Mouse (Mus musculus): ENCODE measurements at regions not wholly inside any gene's neighbourhood (a gene's known extent, or its start where the extent isn't known, plus 50 kb on each side); places are given as distances from the start of the nearest gene placed in this dataset.
"Not testable (repeated sequence)": the region's sequence is repeated elsewhere in the genome, so short reads cannot be mapped to it uniquely, and the experiment has no call there.

DNA sequence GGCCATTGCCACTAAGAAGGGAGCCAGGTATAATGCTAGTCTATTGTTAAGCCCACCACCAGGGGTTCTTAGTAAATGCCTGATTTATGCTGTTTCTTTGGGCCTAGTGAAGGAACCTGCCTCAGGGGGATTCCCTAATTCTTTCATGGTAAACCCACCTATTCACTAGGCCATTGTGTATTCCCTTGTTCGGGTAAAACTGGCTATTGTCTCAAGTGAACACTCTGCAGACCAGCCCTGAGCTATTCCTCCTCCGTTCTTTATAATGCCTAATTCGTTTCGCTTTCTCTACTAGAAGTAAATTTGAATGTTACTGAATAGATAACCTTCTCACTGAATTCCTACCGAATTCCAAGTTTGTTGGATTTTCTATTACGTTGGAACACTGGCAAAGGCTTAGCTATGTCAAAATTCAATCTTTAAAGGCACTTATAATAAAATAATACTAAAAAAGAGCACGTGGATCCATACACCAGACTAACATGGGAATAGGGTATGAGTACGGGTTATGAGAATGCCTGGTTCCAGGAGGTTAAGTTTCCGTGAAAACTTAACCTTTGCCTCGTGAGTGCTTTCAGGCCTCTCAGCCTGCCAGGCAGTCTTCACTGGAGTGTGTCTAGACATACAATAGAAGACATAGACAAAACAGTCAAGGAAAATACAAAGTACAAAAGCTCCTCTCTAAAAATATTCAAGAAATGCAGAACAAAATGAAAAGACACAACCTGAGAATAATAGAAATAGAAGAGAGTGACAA, 536.8 kb upstream of the Cntn5 start:
- H3K4me3 ChIP-seq (replicated peaks; ENCODE audit: low read length); H3K27me3 ChIP-seq (ENCODE audit: control insufficient read depth, insufficient read depth, low read length); ATAC-seq (ENCODE audit: low FRiP score); DNase-seq (ENCODE audit: low spot score); H3K4me2 ChIP-seq (replicated peaks); H3K4me1 ChIP-seq (replicated peaks; ENCODE audit: control insufficient read depth, insufficient read depth, low read length); H3K36me3 ChIP-seq (replicated peaks; ENCODE audit: control insufficient read depth, insufficient read depth); H3K9me3 ChIP-seq (ENCODE audit: control insufficient read depth, low read length); H3K27ac ChIP-seq; H3K9ac ChIP-seq: not testable (repeated sequence)
- WGBS, result 32% methylated on average over 10 of the region's 10 CpGs

DNA sequence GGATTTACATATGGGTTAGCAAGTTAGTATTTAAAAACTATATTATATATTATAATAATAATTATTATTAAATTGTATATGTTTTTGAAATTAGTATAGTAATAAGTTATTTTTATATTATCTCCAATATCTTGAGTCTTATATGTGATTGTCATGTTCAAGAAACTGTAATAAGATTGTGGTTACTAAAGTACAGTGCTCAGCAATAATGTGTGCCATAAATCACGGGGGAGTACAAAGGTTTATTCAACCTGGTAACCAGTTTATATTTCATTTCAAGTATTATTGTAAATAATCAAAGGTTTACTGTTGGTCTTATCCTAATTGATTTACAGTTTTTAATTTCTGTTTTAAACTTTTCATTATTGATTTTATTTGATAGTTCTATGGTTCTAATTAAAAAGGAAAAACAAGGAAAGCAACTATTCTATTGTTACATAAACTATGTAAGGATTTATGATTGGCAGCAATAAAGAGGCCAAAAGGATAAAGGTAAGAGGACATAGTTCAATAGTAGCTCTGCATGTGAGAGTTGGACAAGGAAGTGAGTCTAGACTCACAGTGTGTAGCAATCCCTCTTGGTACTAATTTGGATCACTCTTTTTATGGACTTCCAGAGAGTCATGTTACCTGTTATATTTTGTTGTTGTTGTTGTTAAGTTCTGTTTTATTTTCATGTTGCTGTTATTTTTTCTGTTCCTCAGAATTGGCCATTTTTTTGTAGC, 532.0 kb upstream of the Cntn5 start:
- 90% methylated on average over 1 of the region's 1 CpGs for WGBS
- Histone ChIP-seq H3K4me1 (replicated peaks; ENCODE audit: control insufficient read depth, insufficient read depth, low read length) (no peaks in the 10 kb centered on the region), H3K27ac (no peak overlapping the region), H3K9me3 (ENCODE audit: control insufficient read depth, low read length) (no peaks in the 10 kb centered on the region), H3K4me2 (replicated peaks) (no peak overlapping the region), H3K36me3 (replicated peaks; ENCODE audit: control insufficient read depth, insufficient read depth) (no peaks in the 10 kb centered on the region), H3K9ac (no peak overlapping the region), H3K27me3 (ENCODE audit: control insufficient read depth, insufficient read depth, low read length) (no peaks in the 10 kb centered on the region), H3K4me3 (replicated peaks; ENCODE audit: low read length) (no peak overlapping the region)
- ATAC-seq (ENCODE audit: low FRiP score), result no peak
- no peak for DNase-seq (ENCODE audit: low spot score)

DNA sequence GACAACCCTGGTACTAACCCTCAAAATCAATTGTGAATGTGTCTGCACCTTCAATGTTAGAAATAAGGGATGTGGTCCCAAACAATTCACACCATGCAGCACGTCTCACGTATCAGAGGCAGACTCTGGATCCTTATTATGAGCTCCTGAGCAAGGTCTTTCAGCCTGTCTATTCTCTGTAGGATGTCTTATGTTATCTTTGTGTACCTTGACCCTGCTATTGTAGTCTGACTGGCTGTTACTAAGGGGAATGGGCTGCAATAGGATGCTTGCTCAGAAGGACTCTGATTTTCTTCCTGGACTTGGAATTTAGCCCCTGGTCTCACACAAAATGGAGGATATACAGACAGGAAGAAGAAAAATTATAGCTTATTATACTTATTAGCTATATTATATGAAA, 531.4 kb upstream of the Cntn5 start:
- Histone ChIP-seq H3K4me3 (replicated peaks; ENCODE audit: low read length) (no peak overlapping the region), H3K9me3 (ENCODE audit: control insufficient read depth, low read length) (no peaks in the 10 kb centered on the region), H3K27me3 (ENCODE audit: control insufficient read depth, insufficient read depth, low read length) (no peaks in the 10 kb centered on the region), H3K4me2 (replicated peaks) (no peak overlapping the region), H3K27ac (no peak overlapping the region), H3K4me1 (replicated peaks; ENCODE audit: control insufficient read depth, insufficient read depth, low read length) (no peaks in the 10 kb centered on the region), H3K36me3 (replicated peaks; ENCODE audit: control insufficient read depth, insufficient read depth) (no peaks in the 10 kb centered on the region), H3K9ac (no peak overlapping the region)
- WGBS, result 58% methylated on average over 2 of the region's 2 CpGs
- DNase-seq (ENCODE audit: low spot score) (no peak), ATAC-seq (ENCODE audit: low FRiP score) (no peak)

DNA sequence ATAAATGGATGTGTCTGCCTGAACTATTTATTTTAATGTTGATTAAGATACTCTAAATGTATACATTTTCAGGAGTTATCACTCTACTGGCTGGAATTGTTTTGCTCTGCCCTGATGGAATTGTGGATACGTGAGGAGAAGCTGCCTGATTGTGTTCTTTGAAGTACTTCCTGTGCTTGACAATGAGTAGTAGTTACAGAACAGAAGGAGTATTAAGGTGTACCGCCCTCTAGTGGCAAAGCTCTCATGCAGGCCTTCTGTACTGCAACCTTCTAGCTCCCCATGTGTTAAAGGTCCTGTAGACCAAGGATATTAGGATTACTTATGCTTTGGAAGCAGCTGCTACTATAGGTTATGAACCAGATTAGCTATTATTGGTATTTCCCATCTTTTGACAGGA, 530.4 kb upstream of the Cntn5 start:
- Histone ChIP-seq H3K9me3 (ENCODE audit: control insufficient read depth, low read length) (no peaks in the 10 kb centered on the region), H3K4me2 (replicated peaks) (no peak overlapping the region), H3K9ac (no peak overlapping the region), H3K27me3 (ENCODE audit: control insufficient read depth, insufficient read depth, low read length) (no peaks in the 10 kb centered on the region), H3K4me3 (replicated peaks; ENCODE audit: low read length) (no peak overlapping the region), H3K36me3 (replicated peaks; ENCODE audit: control insufficient read depth, insufficient read depth) (no peaks in the 10 kb centered on the region), H3K27ac (no peak overlapping the region), H3K4me1 (replicated peaks; ENCODE audit: control insufficient read depth, insufficient read depth, low read length) (no peaks in the 10 kb centered on the region)
- WGBS, result 25% methylated on average over 2 of the region's 2 CpGs
- DNase-seq (ENCODE audit: low spot score) (peak; percentile 39), ATAC-seq (ENCODE audit: low FRiP score) (no peak)

DNA sequence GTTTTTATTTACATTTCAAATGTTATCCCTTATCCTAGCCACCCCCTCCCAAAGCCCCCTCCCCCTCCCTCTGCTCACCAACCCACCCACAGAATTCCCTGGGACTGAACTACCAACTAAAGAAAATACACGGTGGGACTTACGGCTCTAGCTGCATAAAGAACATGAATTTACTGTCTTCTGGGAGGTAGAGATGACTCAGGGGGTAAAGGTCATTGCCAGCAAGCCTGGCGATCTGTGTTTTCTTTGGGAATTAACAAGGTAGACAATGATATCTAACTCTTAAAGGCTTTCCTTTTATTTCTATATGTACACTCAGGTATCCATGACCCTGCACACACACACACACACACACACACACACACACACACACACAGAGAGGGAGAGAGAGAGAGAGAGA, 521.9 kb upstream of the Cntn5 start:
- ATAC-seq (ENCODE audit: low FRiP score), result no peak
- Histone ChIP-seq H3K36me3 (replicated peaks; ENCODE audit: control insufficient read depth, insufficient read depth) (no peaks in the 10 kb centered on the region), H3K9me3 (ENCODE audit: control insufficient read depth, low read length) (no peaks in the 10 kb centered on the region), H3K9ac (no peak overlapping the region), H3K27me3 (ENCODE audit: control insufficient read depth, insufficient read depth, low read length) (no peaks in the 10 kb centered on the region), H3K4me2 (replicated peaks) (no peak overlapping the region), H3K27ac (no peak overlapping the region), H3K4me1 (replicated peaks; ENCODE audit: control insufficient read depth, insufficient read depth, low read length) (no peaks in the 10 kb centered on the region), H3K4me3 (replicated peaks; ENCODE audit: low read length) (no peak overlapping the region)
- no peak for DNase-seq (ENCODE audit: low spot score)
- 69% methylated on average over 3 of the region's 3 CpGs for WGBS

DNA sequence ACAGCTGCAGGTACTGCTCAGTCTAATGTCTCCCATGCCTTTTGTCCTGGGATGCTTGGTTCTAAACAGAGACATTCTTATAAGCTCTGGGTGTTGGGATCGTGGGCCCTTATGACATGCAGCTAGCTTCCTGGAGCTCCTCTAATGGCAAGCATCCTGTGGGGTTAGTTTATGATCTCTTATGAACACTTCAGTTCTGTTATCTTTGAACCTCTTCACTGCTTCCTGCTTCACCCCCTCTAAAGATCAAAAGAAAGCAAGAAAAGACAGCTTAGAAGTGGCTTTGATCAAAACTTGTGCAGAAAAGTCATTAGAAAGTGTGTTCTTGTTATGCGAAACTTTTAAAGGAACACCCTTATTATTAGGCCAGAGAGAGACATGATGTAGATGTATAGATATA, 492.3 kb upstream of the Cntn5 start:
- DNase-seq (ENCODE audit: low spot score), result no peak
- H3K9me3 ChIP-seq (ENCODE audit: control insufficient read depth, low read length), result no peaks in the 10 kb centered on the region
- H3K27me3 ChIP-seq (ENCODE audit: control insufficient read depth, insufficient read depth, low read length), result no peaks in the 10 kb centered on the region
- H3K36me3 ChIP-seq (replicated peaks; ENCODE audit: control insufficient read depth, insufficient read depth), result no peaks in the 10 kb centered on the region
- ATAC-seq (ENCODE audit: low FRiP score), result no peak
- no peaks in the 10 kb centered on the region for H3K4me1 ChIP-seq (replicated peaks; ENCODE audit: control insufficient read depth, insufficient read depth, low read length)
- WGBS, result 86% methylated on average over 2 of the region's 2 CpGs
- H3K9ac ChIP-seq, result no peak overlapping the region
- H3K27ac ChIP-seq, result no peak overlapping the region
- H3K4me3 ChIP-seq (replicated peaks; ENCODE audit: low read length), result no peak overlapping the region
- H3K4me2 ChIP-seq (replicated peaks), result no peak overlapping the region

DNA sequence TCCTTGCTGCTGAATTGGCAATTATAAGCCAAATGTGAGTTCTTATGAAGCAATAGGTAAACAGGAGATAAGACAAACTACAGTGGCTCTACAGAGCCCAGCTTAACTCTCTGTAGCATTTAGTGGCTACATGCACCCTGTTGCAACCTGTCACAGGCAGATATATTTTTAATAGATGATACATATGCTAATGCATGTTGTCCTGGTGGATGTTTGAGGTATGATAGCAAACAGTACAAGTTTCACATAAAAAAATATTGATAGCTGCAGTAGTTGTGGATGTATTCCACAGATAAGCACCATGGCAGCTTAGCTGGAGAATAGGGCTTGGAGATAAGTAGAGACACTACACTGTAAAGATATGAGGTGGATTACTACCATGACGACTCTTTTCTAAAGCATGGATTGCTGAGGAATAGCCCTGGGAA, 477.1 kb upstream of the Cntn5 start:
- no peaks in the 10 kb centered on the region for H3K4me1 ChIP-seq (replicated peaks; ENCODE audit: control insufficient read depth, insufficient read depth, low read length)
- H3K4me2 ChIP-seq (replicated peaks), result no peak overlapping the region
- 90% methylated on average over 1 of the region's 1 CpGs for WGBS
- ATAC-seq (ENCODE audit: low FRiP score) (no peak), DNase-seq (ENCODE audit: low spot score) (no peak)
- H3K9ac ChIP-seq, result no peak overlapping the region
- no peaks in the 10 kb centered on the region for H3K36me3 ChIP-seq (replicated peaks; ENCODE audit: control insufficient read depth, insufficient read depth)
- no peak overlapping the region for H3K27ac ChIP-seq
- no peaks in the 10 kb centered on the region for H3K9me3 ChIP-seq (ENCODE audit: control insufficient read depth, low read length)
- H3K4me3 ChIP-seq (replicated peaks; ENCODE audit: low read length), result no peak overlapping the region
- no peaks in the 10 kb centered on the region for H3K27me3 ChIP-seq (ENCODE audit: control insufficient read depth, insufficient read depth, low read length)

DNA sequence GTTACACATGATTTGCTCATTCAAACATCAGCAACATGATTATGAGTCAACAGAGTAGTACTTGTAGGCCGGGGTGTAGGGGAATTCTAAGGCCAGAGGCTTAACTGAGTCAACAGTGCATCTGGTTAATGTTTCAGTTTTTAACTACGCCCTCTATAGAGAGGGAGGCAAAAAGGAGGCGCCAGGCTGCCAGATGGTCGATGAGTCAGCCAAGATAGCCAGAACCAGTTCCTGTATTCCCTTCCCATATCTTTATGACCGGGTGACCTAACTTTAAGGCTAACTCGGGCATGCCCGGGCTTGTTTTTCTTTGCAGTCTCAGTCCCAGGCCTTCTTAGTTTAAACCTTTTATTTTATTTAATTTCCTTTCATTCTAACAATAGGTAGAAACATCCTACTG, 476.0 kb upstream of the Cntn5 start:
- ATAC-seq (ENCODE audit: low FRiP score), result no peak
- Histone ChIP-seq H3K9ac (no peak overlapping the region), H3K4me1 (replicated peaks; ENCODE audit: control insufficient read depth, insufficient read depth, low read length) (no peaks in the 10 kb centered on the region), H3K36me3 (replicated peaks; ENCODE audit: control insufficient read depth, insufficient read depth) (no peaks in the 10 kb centered on the region), H3K9me3 (ENCODE audit: control insufficient read depth, low read length) (no peaks in the 10 kb centered on the region), H3K4me2 (replicated peaks) (no peak overlapping the region), H3K4me3 (replicated peaks; ENCODE audit: low read length) (no peak overlapping the region), H3K27ac (no peak overlapping the region), H3K27me3 (ENCODE audit: control insufficient read depth, insufficient read depth, low read length) (no peaks in the 10 kb centered on the region)
- no peak for DNase-seq (ENCODE audit: low spot score)
- WGBS, result 90% methylated on average over 7 of the region's 7 CpGs

DNA sequence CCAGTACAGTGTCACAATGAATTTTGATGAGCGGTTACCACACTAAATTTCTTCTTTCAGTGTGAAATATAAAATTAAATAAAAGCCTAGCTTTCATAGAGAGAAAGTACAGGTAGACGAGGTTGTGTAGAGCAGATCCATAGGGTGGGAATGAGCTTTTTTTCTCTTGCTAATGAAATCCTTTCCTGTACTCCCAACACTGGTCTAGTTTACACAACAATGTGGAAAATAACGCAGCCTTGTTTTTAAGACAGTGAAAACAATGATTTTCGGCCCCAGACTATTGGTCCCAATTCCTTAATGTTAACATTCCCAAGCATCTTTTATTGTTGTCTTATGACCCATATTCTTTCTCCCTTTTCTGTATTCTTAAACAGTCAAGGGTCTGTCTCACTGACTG, 473.5 kb upstream of the Cntn5 start:
- ATAC-seq (ENCODE audit: low FRiP score) (no peak), DNase-seq (ENCODE audit: low spot score) (no peak)
- Histone ChIP-seq H3K9me3 (ENCODE audit: control insufficient read depth, low read length) (no peaks in the 10 kb centered on the region), H3K4me2 (replicated peaks) (no peak overlapping the region), H3K27ac (no peak overlapping the region), H3K4me1 (replicated peaks; ENCODE audit: control insufficient read depth, insufficient read depth, low read length) (no peaks in the 10 kb centered on the region), H3K36me3 (replicated peaks; ENCODE audit: control insufficient read depth, insufficient read depth) (no peaks in the 10 kb centered on the region), H3K9ac (no peak overlapping the region), H3K27me3 (ENCODE audit: control insufficient read depth, insufficient read depth, low read length) (no peaks in the 10 kb centered on the region), H3K4me3 (replicated peaks; ENCODE audit: low read length) (no peak overlapping the region)
- WGBS, result 88% methylated on average over 4 of the region's 4 CpGs

Data from hindbrain, embryonic 14.5 days (tissue).